Mouse (Mus musculus) neural tube, embryonic 11.5 days (tissue): ENCODE data around the gene Myt1l. TPM values are rescaled to one million over a fixed set of nuclear protein-coding genes. Genes with fewer than 3 reads are reported as not detected.
A peak's percentile ranks its signal among the peaks of the same experiment; 100 is the strongest.

Experiments
- ATAC-seq: fragments of 200-750 bp; cut with Nextera tagmentation; 2 replicates; pipeline ENCODE4 v1.8.0; 2017; ENCODE audit warnings: moderate number of reproducible peaks, mild to moderate bottlenecking, moderate TSS enrichment, moderate library complexity; ENCODE audit not compliant: insufficient read depth, low FRiP score, low TSS enrichment
- DNase-seq: peaks from one replicate; pipeline ENCODE4 v3.0.0-alpha.2; 2015; ENCODE audit warnings: low spot score
- H3K27ac ChIP-seq: fragments of 300-500 bp; sonication (generic); 2 replicates; pipeline ENCODE4 v1.5.1; 2014; ENCODE audit warnings: low read depth, mild to moderate bottlenecking, low read length
- H3K27me3 ChIP-seq: fragments of 300-500 bp; sonication (generic); 2 replicates; pipeline ENCODE4 v1.6.1; 2014; ENCODE audit warnings: mild to moderate bottlenecking, low read length, mixed read lengths; ENCODE audit not compliant: control insufficient read depth, insufficient read depth
- H3K36me3 ChIP-seq: fragments of 300-500 bp; sonication (generic); 2 replicates; pipeline ENCODE4 v1.6.1; 2014; ENCODE audit warnings: mild to moderate bottlenecking, low read length, moderate library complexity, mixed read lengths; ENCODE audit not compliant: control insufficient read depth, insufficient read depth
- H3K4me1 ChIP-seq: fragments of 300-500 bp; sonication (generic); 2 replicates; pipeline ENCODE4 v1.6.1; 2014; ENCODE audit warnings: low read length, mixed read lengths; ENCODE audit not compliant: control insufficient read depth, insufficient read depth
- H3K4me2 ChIP-seq: fragments of 300-500 bp; sonication (generic); 2 replicates; pipeline ENCODE4 v1.6.1; 2014; ENCODE audit warnings: low read depth, mild to moderate bottlenecking, moderate library complexity
- H3K4me3 ChIP-seq: fragments of 300-500 bp; sonication (generic); 2 replicates; pipeline ENCODE4 v1.5.1; 2014; ENCODE audit warnings: low read depth, low read length
- H3K9ac ChIP-seq: fragments of 300-500 bp; sonication (generic); 2 replicates; pipeline ENCODE4 v1.6.1; 2014; ENCODE audit warnings: mild to moderate bottlenecking, low read length
- H3K9me3 ChIP-seq: fragments of 300-500 bp; sonication (generic); 2 replicates; pipeline ENCODE4 v1.6.1; 2016; ENCODE audit warnings: low read length; ENCODE audit not compliant: control insufficient read depth
- WGBS: fragments of 180-500 bp; shearing (Covaris S2); extraction: QIAGEN DNeasy Blood & Tissue Kit; methylation state at CpG from one replicate; pipeline ENCODE4 v1.1.7; 2014; 5-methylcytosine and 5-hydroxymethylcytosine counted together
- polyA plus RNA-seq: library from polyadenylated mRNA; unstranded; fragments of >200 nt; fragmentation: Nextera tagmentation; extraction: Ambion mirVana; gene quantifications from 2 replicates; pipeline ENCODE4 v1.2.1, GENCODE M21; 2014

Gene Myt1l
- polyA plus RNA-seq, 1 experiment from 2014 or later: 23.8 TPM

GRCm38 (mm10) chr12:29854151-29854585 lies 326.0 kb downstream of the Myt1l start:
- ATAC-seq: no peak

GRCm38 (mm10) chr12:29855007-29855406 lies 326.8 kb downstream of the Myt1l start:
- Histone ChIP-seq H3K4me3 (no peak overlapping the region), H3K4me2 (no peak overlapping the region), H3K27me3 (no peaks in the 10 kb centered on the region), H3K9ac (no peak overlapping the region), H3K9me3 (no peaks in the 10 kb centered on the region), H3K27ac (no peak overlapping the region), H3K4me1 (no peaks in the 10 kb centered on the region), H3K36me3 (no peaks in the 10 kb centered on the region)
- peak; percentile 73 for DNase-seq
- ATAC-seq: no peak
- 35% methylated on average over 5 of the region's 5 CpGs for WGBS

More at GRCm38 (mm10) chr12:29854151-29854585, 326.0 kb downstream of the Myt1l start:
- WGBS: 86% methylated on average over 9 of the region's 9 CpGs
- no peaks in the 10 kb centered on the region for H3K4me1 ChIP-seq
- H3K4me2 ChIP-seq: no peak overlapping the region
- no peaks in the 10 kb centered on the region for H3K9me3 ChIP-seq
- no peak for DNase-seq
- H3K27me3 ChIP-seq: no peaks in the 10 kb centered on the region
- no peak overlapping the region for H3K4me3 ChIP-seq
- no peak overlapping the region for H3K9ac ChIP-seq
- H3K36me3 ChIP-seq: no peaks in the 10 kb centered on the region
- no peak overlapping the region for H3K27ac ChIP-seq

- H3K36me3 ChIP-seq: no peaks in the 10 kb centered on the region
- no peak overlapping the region for H3K9ac ChIP-seq
- DNase-seq (no peak), ATAC-seq (no peak)
- H3K4me2 ChIP-seq: no peak overlapping the region
- no peaks in the 10 kb centered on the region for H3K9me3 ChIP-seq
- WGBS: 29% methylated on average over 2 of the region's 2 CpGs
- H3K27me3 ChIP-seq: no peaks in the 10 kb centered on the region
- no peak overlapping the region for H3K4me3 ChIP-seq
- no peaks in the 10 kb centered on the region for H3K4me1 ChIP-seq
- H3K27ac ChIP-seq: no peak overlapping the region
Observed at GRCm38 (mm10) chr12:29860986-29861385, 332.8 kb downstream of the Myt1l start.

- Histone ChIP-seq H3K4me3 (no peak overlapping the region), H3K9me3 (no peaks in the 10 kb centered on the region), H3K27ac (no peak overlapping the region), H3K4me2 (no peak overlapping the region), H3K4me1 (peaks cover 6% of the 10 kb centered on the region), H3K9ac (no peak overlapping the region), H3K27me3 (no peaks in the 10 kb centered on the region), H3K36me3 (no peaks in the 10 kb centered on the region)
- DNase-seq (no peak), ATAC-seq (no peak)
- 70% methylated on average over 4 of the region's 4 CpGs for WGBS
Observed at GRCm38 (mm10) chr12:29868295-29868694, 340.1 kb downstream of the Myt1l start.

- no peaks in the 10 kb centered on the region for H3K36me3 ChIP-seq
- no peak overlapping the region for H3K27ac ChIP-seq
- H3K27me3 ChIP-seq: no peaks in the 10 kb centered on the region
- DNase-seq (no peak), ATAC-seq (no peak)
- H3K9me3 ChIP-seq: no peaks in the 10 kb centered on the region
- peaks cover 6% of the 10 kb centered on the region for H3K4me1 ChIP-seq
- WGBS: 89% methylated on average over 9 of the region's 9 CpGs
- H3K4me3 ChIP-seq: no peak overlapping the region
- H3K4me2 ChIP-seq: no peak overlapping the region
- H3K9ac ChIP-seq: no peak overlapping the region
Observed at GRCm38 (mm10) chr12:29868781-29869180, 340.6 kb downstream of the Myt1l start.

- Histone ChIP-seq H3K9me3 (no peaks in the 10 kb centered on the region), H3K4me3 (no peak overlapping the region), H3K4me2 (no peak overlapping the region; the same call in 1 of the 2 replicates), H3K4me1 (peaks cover 6% of the 10 kb centered on the region), H3K27ac (peak overlapping the region; percentile 51), H3K36me3 (no peaks in the 10 kb centered on the region), H3K9ac (0 out of 2 replicates have a peak overlapping the region, but pooled peaks have one; percentile 35), H3K27me3 (no peaks in the 10 kb centered on the region)
- WGBS: 36% methylated on average over 7 of the region's 7 CpGs
- DNase-seq: peak; percentile 78
- peak; percentile 92 for ATAC-seq
Observed at GRCm38 (mm10) chr12:29872156-29872815, 344.1 kb downstream of the Myt1l start.

- no peak for DNase-seq
- H3K9ac ChIP-seq: no peak overlapping the region
- H3K4me2 ChIP-seq: no peak overlapping the region
- no peak overlapping the region for H3K27ac ChIP-seq
- H3K4me1 ChIP-seq: peaks cover 6% of the 10 kb centered on the region
- ATAC-seq: no peak
- 92% methylated on average over 1 of the region's 1 CpGs for WGBS
- no peaks in the 10 kb centered on the region for H3K27me3 ChIP-seq
- H3K9me3 ChIP-seq: no peaks in the 10 kb centered on the region
- no peak overlapping the region for H3K4me3 ChIP-seq
- no peaks in the 10 kb centered on the region for H3K36me3 ChIP-seq
Observed at GRCm38 (mm10) chr12:29873281-29873772, 345.1 kb downstream of the Myt1l start.

GRCm38 (mm10) chr12:29877977-29878376 lies 349.8 kb downstream of the Myt1l start:
- Histone ChIP-seq H3K4me3 (no peak overlapping the region), H3K9me3 (no peaks in the 10 kb centered on the region), H3K4me1 (peaks cover 6% of the 10 kb centered on the region; the same call in 1 of the 2 replicates), H3K4me2 (no peak overlapping the region), H3K27ac (no peak overlapping the region), H3K36me3 (no peaks in the 10 kb centered on the region), H3K9ac (no peak overlapping the region), H3K27me3 (no peaks in the 10 kb centered on the region)
- ATAC-seq (no peak), DNase-seq (no peak)
- WGBS: 89% methylated on average over 10 of the region's 10 CpGs
